Mouse (Mus musculus) C3H10T1/2 (cell line): Measurements from ENCODE around the gene Sgsm2. TPM values are rescaled to one million over a fixed set of nuclear protein-coding genes. Genes with fewer than 3 reads are reported as not detected.

Experiments used
- polyA plus RNA-seq, 2 experiments: library from polyadenylated mRNA; unstranded; fragments of >200 nt; fragmentation: generic; extraction: Trizol; gene quantifications; one replicate each; pipeline ENCODE4 v1.2.1; 2012; ENCODE audit warnings: missing spikeins in 2 of 2

The Sgsm2 gene
- 10 to 100 TPM in 1 of 2 experiments, 1 to 10 TPM in 1; 7.3 to 24.2 TPM for polyA plus RNA-seq

DNA sequence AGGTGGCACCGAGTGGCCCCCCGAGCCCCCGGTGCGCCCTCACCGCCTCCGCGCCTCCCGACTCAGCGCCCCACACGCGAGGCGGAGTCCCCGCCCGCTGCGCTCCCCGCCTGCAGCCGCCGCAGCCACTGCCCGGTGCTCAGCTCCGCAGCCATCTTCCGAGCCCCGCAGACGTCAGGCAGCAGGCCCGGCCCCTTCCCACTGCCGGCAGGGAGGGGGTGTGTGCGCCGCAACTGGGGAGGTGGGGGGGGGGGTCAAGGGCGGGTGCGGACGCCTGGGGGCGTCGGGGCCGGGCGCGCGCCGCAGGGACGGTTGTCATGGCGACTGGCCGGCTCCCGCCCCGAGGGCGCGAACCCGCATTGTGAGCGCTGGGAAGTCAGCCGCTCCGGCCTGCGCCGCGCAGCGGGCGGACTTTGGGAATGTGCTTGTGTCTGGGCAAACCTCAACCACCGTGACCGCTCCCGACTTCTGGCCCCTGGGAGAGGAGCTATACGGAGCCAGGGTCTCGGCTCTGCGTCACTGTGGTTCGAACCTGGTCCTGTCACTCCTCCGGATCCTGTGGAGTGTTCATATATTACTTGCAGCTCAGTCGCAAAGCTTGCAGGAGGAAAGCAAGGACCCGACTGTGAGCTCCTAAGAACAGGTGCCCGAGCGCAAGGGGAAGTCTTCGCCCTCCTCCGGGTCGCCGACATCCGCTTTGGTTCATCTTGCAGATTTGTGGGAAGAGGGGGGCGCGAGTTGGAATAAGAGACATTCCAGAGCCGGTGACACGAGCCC, at the start of gene Sgsm2:
Sgsm2 (minus strand) TSS at position 160 of the 777 bp plus-strand sequence.

DNA sequence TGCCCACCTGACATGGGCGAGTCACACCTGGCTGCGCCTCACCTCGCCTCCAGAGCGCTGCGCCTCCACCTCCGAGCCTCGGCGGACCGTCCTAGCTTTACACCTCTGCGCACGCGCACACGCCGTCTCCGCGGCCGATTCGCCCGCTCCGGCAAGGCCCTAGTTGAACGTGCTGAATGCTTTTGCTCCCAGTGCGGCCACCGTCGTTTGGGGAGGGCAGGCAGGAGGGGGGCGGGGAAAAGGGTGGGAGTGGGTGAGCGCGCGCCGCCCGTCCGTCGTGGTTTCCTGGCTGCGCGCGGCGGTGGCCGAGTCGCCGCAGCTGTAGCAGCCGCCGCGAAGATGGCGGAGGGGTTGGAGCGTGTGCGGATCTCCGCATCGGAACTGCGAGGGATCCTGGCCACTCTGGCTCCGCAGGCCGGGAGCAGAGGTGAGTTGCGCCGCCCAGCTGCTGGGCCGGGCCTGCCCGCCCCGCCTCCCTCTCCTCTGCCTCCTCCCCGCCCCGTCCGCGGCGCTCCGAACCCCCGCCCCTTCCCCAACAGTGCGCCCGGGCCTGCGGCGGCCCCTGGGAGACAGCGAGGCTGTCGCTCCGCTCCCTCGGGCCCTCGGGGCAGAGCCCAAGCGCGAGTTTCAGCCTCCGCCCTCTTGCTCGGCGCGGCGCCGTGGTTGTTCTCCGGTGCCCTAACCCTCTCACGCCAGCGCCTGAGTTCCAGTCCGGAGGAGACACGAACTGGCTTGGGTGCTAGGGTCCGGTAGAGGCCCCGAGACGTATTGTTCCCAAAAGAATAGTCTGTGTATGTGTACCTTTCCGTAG, 28.9 kb upstream of the Sgsm2 start, which contains the start of the genes Smg6 and Srr:
Smg6 (plus strand) TSS at position 247 of the 811 bp plus-strand sequence.
Srr (minus strand) TSS at position 372 of the 811 bp plus-strand sequence.

DNA sequence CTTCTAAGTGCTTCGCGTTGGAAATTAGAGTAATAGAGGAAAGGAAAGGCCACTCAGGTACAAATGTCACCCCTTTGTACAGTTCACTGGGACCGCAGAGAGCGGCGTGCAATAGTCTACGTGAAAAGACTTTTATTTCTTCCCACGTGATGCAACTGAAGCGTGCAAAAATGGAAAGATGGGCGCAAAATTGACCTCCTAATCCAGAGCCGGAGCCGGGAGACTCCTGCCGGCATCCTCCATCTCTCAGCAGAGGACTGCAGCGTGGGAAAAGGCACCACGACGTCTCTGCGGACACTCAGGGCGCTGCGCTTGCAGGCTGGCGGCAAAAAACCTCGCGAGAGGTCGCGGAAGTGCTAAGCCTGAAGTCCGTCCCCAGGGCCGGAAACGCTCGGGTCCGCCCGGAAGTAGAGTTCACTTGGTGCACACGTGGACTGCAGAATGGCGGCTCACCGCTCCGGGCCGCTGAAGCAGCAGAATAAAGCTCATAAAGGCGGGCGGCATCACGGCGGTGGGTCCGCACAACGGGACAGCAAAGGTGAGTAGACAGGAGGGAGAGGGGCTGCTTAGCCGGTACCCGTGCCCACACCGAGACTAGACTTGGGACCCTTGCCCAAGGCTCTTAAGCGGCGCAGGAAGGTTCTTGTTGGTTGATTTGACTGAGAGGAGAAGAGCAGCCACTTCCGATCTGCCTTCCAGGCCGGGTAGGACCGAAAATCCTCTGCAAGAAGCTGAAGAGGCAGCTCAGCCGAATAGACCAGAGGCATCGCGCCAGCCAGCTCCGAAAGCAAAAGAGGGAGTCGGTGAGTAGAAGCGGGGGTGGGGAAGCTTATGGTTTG, 1.0 kb upstream of the Sgsm2 start, which contains the start of gene Tsr1:
Tsr1 (plus strand) TSS at position 394 of the 839 bp plus-strand sequence.

DNA sequence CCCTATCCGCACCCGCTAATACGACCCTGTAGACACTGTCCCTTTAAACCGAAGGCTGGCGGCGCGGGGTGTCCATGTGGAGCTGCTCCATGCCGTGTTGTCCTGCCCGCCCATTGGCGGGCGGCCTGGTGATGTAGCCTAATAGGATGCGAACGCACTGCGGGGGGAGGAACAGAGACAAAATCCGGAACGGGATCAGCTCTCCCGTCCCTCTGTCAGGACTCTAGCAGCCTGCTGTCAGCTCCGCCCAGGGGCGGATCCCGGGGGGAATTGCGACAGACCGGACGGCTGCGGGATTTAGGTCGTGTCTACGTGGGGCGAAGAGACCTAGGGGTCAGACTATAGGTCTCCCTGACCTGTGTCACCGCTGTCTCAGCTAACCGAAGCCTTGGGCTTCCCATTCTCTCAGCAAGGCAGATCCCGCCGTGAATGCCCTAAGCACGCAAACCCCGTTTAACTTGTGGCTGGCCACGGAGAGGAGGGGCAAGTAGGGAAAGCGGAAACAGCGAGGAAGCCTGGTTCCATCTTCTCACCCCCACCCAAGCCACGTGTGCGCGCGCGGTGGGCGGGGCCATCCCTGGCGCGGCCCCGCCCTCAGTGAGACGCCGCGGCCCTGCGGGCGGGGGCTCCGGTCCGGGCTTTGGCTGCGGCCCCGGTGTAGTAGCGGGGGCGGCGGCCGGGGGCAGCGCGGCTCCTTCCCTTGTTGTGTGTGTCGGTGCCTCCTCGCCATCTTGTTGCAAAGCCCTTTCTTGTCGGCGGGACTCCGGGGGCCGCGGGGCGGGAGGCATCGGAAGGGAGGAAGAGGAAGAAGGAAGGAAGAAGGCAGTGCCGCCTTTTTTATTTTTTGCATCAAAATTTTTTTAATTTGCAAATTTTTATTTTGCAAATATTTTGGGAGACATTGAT, 66.4 kb downstream of the Sgsm2 start, which contains the start of gene Mnt:
Mnt (plus strand) TSS at position 665 of the 906 bp plus-strand sequence.

Other genes with a start within 250 kb of the Sgsm2 start
- gene Cluh, start 247.6 kb downstream of the Sgsm2 start, polyA plus RNA-seq: 10 to 100 TPM; 23.4 to 28.3 TPM
- gene Pafah1b1, start 172.4 kb downstream of the Sgsm2 start, polyA plus RNA-seq: 10 to 100 TPM in 1 of 2 experiments, 1 to 10 TPM in 1; 3.9 to 23.5 TPM
- 10 to 100 TPM in 1 of 2 experiments, 1 to 10 TPM in 1; 2.0 to 12.6 TPM for gene Mettl16, start 126.2 kb downstream of the Sgsm2 start, polyA plus RNA-seq
- gene Mnt, start 66.1 kb downstream of the Sgsm2 start, polyA plus RNA-seq: 10 to 100 TPM in 1 of 2 experiments, 1 to 10 TPM in 1; 4.7 to 17.8 TPM
- 10 to 100 TPM in 1 of 2 experiments, 1 to 10 TPM in 1; 3.0 to 14.8 TPM for gene Tsr1, start 1.0 kb upstream of the Sgsm2 start, polyA plus RNA-seq
- gene Smg6, start 28.8 kb upstream of the Sgsm2 start, polyA plus RNA-seq: 10 to 100 TPM in 1 of 2 experiments, 1 to 10 TPM in 1; 2.1 to 59.8 TPM
- 10 to 100 TPM in 1 of 2 experiments, 1 to 10 TPM in 1; 1.2 to 19.6 TPM for gene Srr, start 28.9 kb upstream of the Sgsm2 start, polyA plus RNA-seq